Mouse (Mus musculus): ENCODE data around the gene Akr1c14. TPM values are rescaled to one million over a fixed set of nuclear protein-coding genes. Genes with fewer than 3 reads are reported as not detected.
A peak's percentile ranks its signal among the peaks of the same experiment; 100 is the strongest.
"Not testable (repeated sequence)": the region's sequence is repeated elsewhere in the genome, so short reads cannot be mapped to it uniquely, and the experiment has no call there.

Akr1c14 gene
- polyA plus RNA-seq, 1 experiment = 1.9 TPM

- DNase-seq (ENCODE audit: extremely low spot score in 1 of 2, low spot score in 1 of 2) = no peak
Observed at GRCm38 (mm10) chr13:4119181-4119904, 70.5 kb downstream of the Akr1c14 start.

GRCm38 (mm10) chr13:4123146-4123545 lies 74.3 kb downstream of the Akr1c14 start:
- no peak for DNase-seq (ENCODE audit: extremely low spot score in 1 of 2, low spot score in 1 of 2)

- not testable (repeated sequence) for DNase-seq (ENCODE audit: extremely low spot score in 1 of 2, low spot score in 1 of 2)
Observed at GRCm38 (mm10) chr13:4124471-4124870, 75.7 kb downstream of the Akr1c14 start.

GRCm38 (mm10) chr13:4125846-4126245 lies 77.0 kb downstream of the Akr1c14 start:
- not testable (repeated sequence) for DNase-seq (ENCODE audit: extremely low spot score in 1 of 2, low spot score in 1 of 2)

DNA sequence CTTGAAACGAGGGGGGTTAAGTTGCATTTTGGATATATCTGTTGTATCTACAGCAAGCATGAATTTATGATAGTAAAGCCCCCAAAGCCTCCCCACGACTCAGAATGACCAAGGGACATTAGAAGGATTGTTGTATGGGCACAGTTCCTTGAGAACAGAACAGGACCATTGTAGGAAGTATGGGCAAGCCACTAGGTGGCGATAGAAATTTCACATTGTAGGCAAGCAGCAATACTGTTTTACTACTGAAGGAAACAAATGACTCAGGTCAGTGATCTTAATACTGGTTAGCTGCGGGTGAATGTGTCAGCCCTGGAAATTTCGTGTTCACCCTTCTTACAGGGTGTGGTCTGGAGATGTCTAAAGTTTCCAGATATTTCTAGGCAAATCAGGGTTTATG lies 80.3 kb downstream of the Akr1c14 start:
- peak in 1 of 2 experiments; percentile 57 for DNase-seq (ENCODE audit: extremely low spot score in 1 of 2, low spot score in 1 of 2)

- DNase-seq (ENCODE audit: extremely low spot score in 1 of 2, low spot score in 1 of 2) = no peak
Observed at GRCm38 (mm10) chr13:4131317-4131716, 82.5 kb downstream of the Akr1c14 start.

DNA sequence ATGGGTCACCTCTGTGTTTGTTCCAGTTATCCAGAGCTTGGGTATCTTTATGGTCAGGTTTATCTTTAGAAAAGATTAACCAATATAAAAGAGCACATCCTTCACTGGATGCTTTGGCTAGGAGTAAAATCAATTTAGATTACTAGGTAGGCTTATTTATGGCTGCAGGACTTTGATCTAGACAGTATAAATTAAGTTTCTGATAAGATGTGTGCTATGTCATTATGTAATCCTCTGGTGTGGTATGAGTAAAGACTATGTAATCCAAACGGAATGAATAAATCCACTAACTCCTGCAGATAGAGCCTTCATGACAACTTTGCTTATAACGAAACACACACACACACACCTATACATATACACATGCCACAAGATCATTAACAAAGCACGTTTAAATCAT lies 82.9 kb downstream of the Akr1c14 start:
- no peak for DNase-seq (ENCODE audit: extremely low spot score in 1 of 2, low spot score in 1 of 2)

GRCm38 (mm10) chr13:4133070-4133469 lies 84.3 kb downstream of the Akr1c14 start:
- peak in 1 of 2 experiments; percentile 25 for DNase-seq (ENCODE audit: extremely low spot score in 1 of 2, low spot score in 1 of 2)

Other genes with a start within 250 kb of the Akr1c14 start
- gene Calml3, start 244.7 kb upstream of the Akr1c14 start, polyA plus RNA-seq (2012; rRNA removed) = not detected in 2 replicates
- gene Calm4, start 211.3 kb upstream of the Akr1c14 start, polyA plus RNA-seq (2012; rRNA removed) = not detected in 2 replicates
- not detected in 2 replicates for gene Calm5, start 194.8 kb upstream of the Akr1c14 start, polyA plus RNA-seq (2012; rRNA removed)
- gene Net1, start 130.8 kb upstream of the Akr1c14 start, polyA plus RNA-seq (2012; rRNA removed) = 12.4 and 18.1 TPM in 2 replicates
- not detected in 2 replicates for gene Tubal3, start 130.7 kb upstream of the Akr1c14 start, polyA plus RNA-seq (2012; rRNA removed)
- not detected in 2 replicates for gene Ucn3, start 103.7 kb upstream of the Akr1c14 start, polyA plus RNA-seq (2012; rRNA removed)
- 3.9 and 5.2 TPM in 2 replicates for gene Akr1c18, start 101.6 kb downstream of the Akr1c14 start, polyA plus RNA-seq (2012; rRNA removed)
- gene Akr1c13, start 142.1 kb downstream of the Akr1c14 start, polyA plus RNA-seq (2012; rRNA removed) = 0.82 and 1.1 TPM in 2 replicates
- gene Akr1c19, start 179.7 kb downstream of the Akr1c14 start, polyA plus RNA-seq (2012; rRNA removed) = 0.08 and 0.11 TPM in 2 replicates
- not detected in 2 replicates for gene Akr1c12, start 230.4 kb downstream of the Akr1c14 start, polyA plus RNA-seq (2012; rRNA removed)